Mouse (Mus musculus): Measurements from ENCODE around the gene Hmbs. TPM values are rescaled to one million over a fixed set of nuclear protein-coding genes. Genes with fewer than 3 reads are reported as not detected.

Gene Hmbs
- total RNA-seq, 4 experiments from 2014 or later, result 82.8 to 122 (median 96.8) TPM

GRCm38 (mm10) chr9:44287401-44288075, 56.5 kb downstream of the Hmbs start:
- DNase-seq, result no peak

DNA sequence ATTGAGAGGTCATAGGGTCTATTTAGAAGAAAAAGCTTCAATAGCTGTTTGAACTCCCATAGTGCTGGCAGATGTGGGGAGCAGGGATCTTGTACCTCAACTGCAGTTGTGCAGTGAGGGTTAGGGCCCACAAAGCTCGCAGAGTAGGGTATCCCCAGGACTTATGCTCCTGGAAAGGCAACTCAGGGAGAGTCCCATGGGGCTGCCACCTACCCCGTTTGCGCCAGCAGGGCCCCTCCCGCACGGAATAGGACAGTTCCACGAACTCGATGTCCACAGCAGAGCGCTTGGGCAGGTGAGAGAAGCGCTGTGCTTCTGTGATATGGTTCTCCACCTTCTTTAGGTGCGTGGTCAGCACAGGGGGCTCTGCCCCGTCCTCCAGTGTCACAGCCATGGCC, 57.0 kb downstream of the Hmbs start:
- no peak for DNase-seq

Small RNA genes within 50 kb of the gene (microRNA-seq; reads per million reads assigned to microRNA genes)
- gene Gm44335, result 0 to 0.18 reads per million in 2 experiments

Other genes with a start within 250 kb of the Hmbs start
- gene Mfrp, start 242.5 kb downstream of the Hmbs start, total RNA-seq (2022), result under 1 TPM in 2 of 4 experiments, not detected in 2; 0.10 to 0.31 TPM
- gene C1qtnf5, start 237.0 kb downstream of the Hmbs start, total RNA-seq (2022), result 10 to 100 TPM; 13.7 to 22.0 (median 18.7) TPM
- 1 to 10 TPM in 1 of 4 experiments, under 1 TPM in 3; 0.20 to 1.1 (median 0.93) TPM for gene Gm49380, start 230.7 kb downstream of the Hmbs start, total RNA-seq (2022)
- 10 to 100 TPM; 29.8 to 36.7 (median 31.5) TPM for gene Rnf26, start 230.7 kb downstream of the Hmbs start, total RNA-seq (2022)
- gene Mcam, start 209.8 kb downstream of the Hmbs start, total RNA-seq (2022), result 10 to 100 TPM; 21.4 to 70.9 (median 38.2) TPM
- 10 to 100 TPM; 30.4 to 52.9 (median 40.1) TPM for gene Cbl, start 110.2 kb downstream of the Hmbs start, total RNA-seq (2022)
- 10 to 100 TPM in 2 of 4 experiments, 1 to 10 TPM in 2; 3.9 to 18.0 (median 7.9) TPM for gene Ccdc153, start 103.6 kb downstream of the Hmbs start, total RNA-seq (2022)
- under 1 TPM in 3 of 4 experiments, not detected in 1; 0.24 to 0.27 (median 0.25) TPM for gene Pdzd3, start 92.8 kb downstream of the Hmbs start, total RNA-seq (2022)
- 10 to 100 TPM; 27.6 to 41.8 (median 34.2) TPM for gene Nlrx1, start 75.6 kb downstream of the Hmbs start, total RNA-seq (2022)
- gene Abcg4, start 55.6 kb downstream of the Hmbs start, total RNA-seq (2022), result 10 to 100 TPM; 39.3 to 51.3 (median 42.1) TPM
- 10 to 100 TPM; 20.3 to 44.4 (median 31.8) TPM for gene Hinfp, start 38.6 kb downstream of the Hmbs start, total RNA-seq (2022)
- gene C2cd2l, start 23.9 kb downstream of the Hmbs start, total RNA-seq (2022), result 10 to 100 TPM; 42.6 to 60.5 (median 49.9) TPM
- 10 to 100 TPM; 31.4 to 37.0 (median 34.8) TPM for gene Dpagt1, start 18.2 kb downstream of the Hmbs start, total RNA-seq (2022)
- gene H2afx, start 9.5 kb downstream of the Hmbs start, total RNA-seq (2022), result 10 to 100 TPM; 25.9 to 44.6 (median 31.7) TPM
- gene Vps11, start 17.4 kb upstream of the Hmbs start, total RNA-seq (2022), result 10 to 100 TPM; 78.0 to 91.8 (median 85.8) TPM
- gene Hyou1, start 35.3 kb upstream of the Hmbs start, total RNA-seq (2022), result 100 to 1,000 TPM; 199 to 239 (median 228) TPM
- gene Slc37a4, start 52.6 kb upstream of the Hmbs start, total RNA-seq (2022), result 10 to 100 TPM; 18.2 to 27.8 (median 23.5) TPM
- gene Rps25, start 62.9 kb upstream of the Hmbs start, total RNA-seq (2022), result 1,000 to 10,000 TPM; 1,115 to 1,314 (median 1,244) TPM
- gene Trappc4, start 63.4 kb upstream of the Hmbs start, total RNA-seq (2022), result 100 to 1,000 TPM in 2 of 4 experiments, 10 to 100 TPM in 2; 86.0 to 116 (median 98.3) TPM
- 10 to 100 TPM; 14.9 to 29.6 (median 25.7) TPM for gene Ccdc84, start 74.3 kb upstream of the Hmbs start, total RNA-seq (2022)
- gene Foxr1, start 96.9 kb upstream of the Hmbs start, total RNA-seq (2022), result not detected
- gene Upk2, start 110.7 kb upstream of the Hmbs start, total RNA-seq (2022), result not detected
- gene Bcl9l, start 138.6 kb upstream of the Hmbs start, total RNA-seq (2022), result 10 to 100 TPM; 48.9 to 76.1 (median 66.7) TPM
- under 1 TPM; 0.13 to 0.32 (median 0.18) TPM for gene Cxcr5, start 217.6 kb upstream of the Hmbs start, total RNA-seq (2022)

Measured in adrenal gland, adult 8-10 months (tissue).